Mouse (Mus musculus) urinary bladder, postnatal 36 days (tissue): ENCODE data around the gene Gamt.

ENCODE experiments used
- DNase-seq, 2 experiments: peaks; one replicate each; pipeline ENCODE4 v3.0.0; 2022; ENCODE audit warnings: low spot score in 2 of 2, mixed read lengths in 1 of 2

Gamt gene

DNA sequence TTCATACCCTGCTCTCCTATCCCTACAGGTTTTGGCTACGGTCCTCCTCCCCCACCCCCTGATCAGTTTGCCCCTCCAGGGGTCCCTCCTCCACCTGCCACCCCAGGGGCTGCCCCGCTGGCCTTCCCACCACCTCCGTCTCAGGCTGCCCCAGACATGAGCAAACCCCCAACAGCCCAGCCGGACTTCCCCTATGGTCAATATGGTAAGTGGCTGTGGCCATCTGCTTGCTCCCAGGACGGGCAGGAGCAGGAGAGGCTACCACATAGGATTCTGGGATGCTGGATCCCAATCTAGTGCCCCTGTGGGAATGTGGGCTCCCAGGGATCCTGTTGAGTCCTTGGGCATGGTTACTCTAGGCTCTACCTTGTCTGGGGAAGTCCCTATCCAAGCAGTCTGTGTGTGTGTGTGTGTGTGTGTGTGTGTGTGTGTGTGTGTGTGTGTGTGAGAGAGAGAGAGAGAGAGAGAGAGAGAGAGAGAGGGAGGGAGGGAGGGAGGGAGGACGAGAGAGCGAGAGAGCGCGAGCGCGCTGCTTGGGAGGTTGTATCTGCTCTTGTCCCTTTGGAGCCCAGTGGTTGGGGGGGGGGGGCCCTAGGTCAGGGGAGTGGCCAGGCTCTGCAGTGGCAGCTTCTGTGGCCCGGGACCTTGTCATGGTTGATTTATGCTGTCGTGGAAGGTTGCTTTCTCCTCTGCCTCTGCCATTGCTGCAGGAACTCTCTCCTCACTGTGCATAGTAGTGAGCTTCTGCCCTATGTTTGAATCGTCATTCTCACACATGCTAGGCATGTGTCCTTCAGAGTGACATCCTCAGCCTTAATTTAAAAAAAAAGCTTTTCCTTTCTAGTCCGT is 24.6 kb upstream of the Gamt start:
- DNase-seq, result no peak

GRCm38 (mm10) chr10:80282481-80283441 is 21.9 kb upstream of the Gamt start:
- DNase-seq, result no peak

- peak in 1 of 2 experiments; percentile 61 for DNase-seq
These were observed 21.1 kb upstream of the Gamt start for GRCm38 (mm10) chr10:80281921-80282371.

- DNase-seq, result no peak
These were observed 20.5 kb upstream of the Gamt start for GRCm38 (mm10) chr10:80281304-80281703.

GRCm38 (mm10) chr10:80279273-80279672 is 18.5 kb upstream of the Gamt start:
- DNase-seq, result no peak

DNA sequence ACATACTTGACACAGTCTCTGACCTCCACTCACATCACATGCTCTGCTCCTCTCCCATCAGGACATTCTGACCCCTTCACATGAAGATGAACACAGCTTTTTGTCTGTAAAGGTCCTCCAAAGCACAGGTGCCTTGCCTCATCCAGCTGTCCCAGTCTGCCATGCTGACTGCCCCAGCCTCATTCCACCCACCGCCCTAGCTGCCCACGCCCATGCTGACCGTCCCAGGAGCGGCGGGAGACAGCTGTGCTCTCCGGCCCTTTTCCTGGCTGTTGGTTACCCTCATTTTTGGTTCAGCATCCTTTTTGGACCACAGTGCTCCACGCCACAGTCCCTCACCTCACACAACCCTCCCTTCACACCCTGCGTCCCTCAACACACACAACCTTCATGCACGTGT is 17.6 kb upstream of the Gamt start:
- no peak for DNase-seq

- no peak for DNase-seq
These were observed 15.4 kb upstream of the Gamt start for GRCm38 (mm10) chr10:80276238-80276637.

GRCm38 (mm10) chr10:80273847-80274246 is 13.0 kb upstream of the Gamt start:
- DNase-seq, result no peak

- DNase-seq, result no peak
These were observed 11.2 kb upstream of the Gamt start for GRCm38 (mm10) chr10:80271870-80272585.

- no peak for DNase-seq
These were observed 10.5 kb upstream of the Gamt start for GRCm38 (mm10) chr10:80271186-80271843.

GRCm38 (mm10) chr10:80270734-80271181 is 9.9 kb upstream of the Gamt start:
- DNase-seq, result no peak

DNA sequence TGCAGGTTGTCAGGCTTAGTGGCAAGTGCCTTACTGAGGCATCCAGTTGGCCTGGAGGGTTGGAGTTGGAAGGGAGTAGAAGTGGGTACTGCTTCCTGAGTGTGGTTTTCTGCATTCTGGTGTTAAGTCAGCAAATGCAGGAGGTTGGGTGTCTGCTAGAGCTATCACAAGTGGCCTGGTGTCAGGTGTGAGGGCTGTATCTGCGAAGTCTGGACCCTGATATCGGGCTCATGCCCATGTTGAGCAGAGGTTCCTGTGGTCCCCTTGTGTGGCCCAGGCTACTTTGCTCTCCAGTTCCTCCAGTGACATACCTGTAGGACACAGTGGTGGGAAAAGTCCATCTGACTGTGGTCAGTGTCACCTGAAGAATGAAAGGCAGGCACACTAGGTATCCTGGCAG is 9.3 kb upstream of the Gamt start:
- no peak for DNase-seq

DNA sequence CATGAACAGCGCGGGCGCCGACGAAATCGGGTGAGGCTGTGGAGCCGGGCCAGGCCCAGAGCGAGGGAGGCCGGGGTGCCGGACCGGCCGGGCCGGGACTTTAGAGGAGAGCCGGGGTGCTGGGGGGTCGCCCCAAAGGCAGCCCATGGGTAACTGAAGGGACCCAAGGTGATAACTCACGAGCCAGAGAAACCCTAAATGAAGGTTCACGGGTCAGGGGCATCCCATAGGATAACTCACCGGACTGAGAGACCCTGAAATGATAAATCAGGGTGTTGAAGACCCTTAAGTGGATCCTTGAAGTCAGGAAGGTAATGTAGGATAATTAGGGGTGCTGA is 4.3 kb upstream of the Gamt start:
- DNase-seq, result no peak

DNA sequence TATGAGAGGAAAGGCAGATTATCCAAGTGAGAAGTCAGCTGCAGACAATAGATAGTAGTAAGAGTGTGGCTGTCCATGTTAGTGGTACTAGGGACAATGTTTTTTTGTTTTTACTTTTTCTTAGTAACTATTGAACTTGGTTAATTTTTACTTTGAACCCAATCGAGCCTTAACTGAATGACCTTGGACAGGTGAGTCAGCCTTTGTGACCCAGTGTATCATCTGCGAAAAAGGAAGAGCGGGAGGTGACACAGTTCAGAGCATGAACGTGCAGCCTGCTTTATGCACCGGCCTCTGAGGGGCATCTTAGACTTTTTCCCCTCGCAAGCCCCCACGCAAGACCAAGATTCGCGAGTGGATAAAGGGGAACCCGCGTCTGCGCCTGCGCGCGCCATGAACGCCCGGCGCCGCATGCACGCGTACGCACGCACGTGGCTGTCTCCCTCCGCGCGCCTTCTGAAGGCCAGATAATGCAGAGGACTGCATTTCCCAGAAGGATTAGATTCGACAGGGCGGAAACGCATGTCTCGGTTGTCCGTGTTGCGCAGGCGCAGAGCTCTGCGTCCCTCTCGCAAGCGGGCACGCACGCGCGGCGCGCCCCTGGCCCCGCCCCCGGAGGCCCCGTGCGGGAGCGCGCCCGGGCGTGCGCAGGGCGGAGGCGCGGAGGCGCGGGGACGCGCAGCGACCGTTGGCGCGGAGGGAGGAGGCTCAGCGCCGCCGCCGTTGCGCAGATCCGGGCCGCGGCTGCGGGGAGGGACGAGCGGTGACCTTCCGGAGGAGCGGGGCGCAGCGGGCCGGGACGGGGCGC is 3.7 kb upstream of the Gamt start:
- DNase-seq, result peak; percentile 96 to 98

DNA sequence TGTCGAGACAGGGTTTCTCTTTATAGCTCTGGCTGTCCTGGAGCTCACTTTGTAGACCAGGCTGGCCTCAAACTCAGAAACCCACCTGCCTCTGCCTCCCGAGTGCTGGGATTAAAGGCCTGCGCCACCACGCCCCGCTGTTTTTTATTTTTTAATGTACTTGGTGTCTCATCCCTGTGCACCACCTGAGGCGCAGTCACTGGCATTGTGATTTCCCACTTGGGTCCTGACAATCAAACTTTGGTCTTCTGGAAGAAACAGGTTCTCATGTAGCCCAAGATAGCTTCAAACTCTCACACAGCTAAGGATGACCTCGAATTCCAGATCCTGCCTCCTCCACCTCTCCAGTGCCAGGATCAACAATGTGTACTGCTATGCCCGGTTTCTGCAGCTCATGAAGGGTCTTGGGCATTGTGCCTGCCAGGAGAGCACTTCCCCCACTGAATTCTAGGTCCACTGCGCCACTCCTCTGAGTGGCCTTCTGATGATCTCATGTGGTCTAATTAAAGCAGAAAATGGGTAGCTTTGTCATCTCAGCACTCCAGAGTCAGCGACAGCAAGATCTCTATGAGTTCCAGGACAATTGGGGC is 2.1 kb upstream of the Gamt start:
- DNase-seq, result no peak

DNA sequence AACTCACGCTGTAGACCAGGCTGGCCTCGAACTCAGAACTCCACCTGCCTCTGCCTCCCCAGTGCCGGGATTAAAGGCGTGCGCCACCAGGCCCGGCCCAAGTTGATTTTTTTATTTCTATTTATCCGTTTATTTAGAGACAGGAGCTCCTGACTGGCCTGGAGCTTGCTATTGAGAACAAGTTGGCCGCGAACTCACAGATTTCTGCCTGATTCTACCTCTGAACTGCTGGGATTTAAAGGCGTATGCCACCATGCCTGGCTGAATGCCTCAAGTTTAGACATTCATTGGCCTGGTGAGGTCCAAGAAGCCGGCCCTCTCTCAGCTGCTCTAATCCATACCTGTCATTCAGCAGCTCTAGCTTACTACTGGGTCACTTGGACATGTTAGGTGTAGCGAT is 1.4 kb upstream of the Gamt start:
- no peak for DNase-seq

- DNase-seq, result peak; percentile 97 to 98
These were observed 765 bp upstream of the Gamt start for GRCm38 (mm10) chr10:80261585-80261968.

GRCm38 (mm10) chr10:80259861-80260641 is 761 bp downstream of the Gamt start:
- no peak for DNase-seq

DNA sequence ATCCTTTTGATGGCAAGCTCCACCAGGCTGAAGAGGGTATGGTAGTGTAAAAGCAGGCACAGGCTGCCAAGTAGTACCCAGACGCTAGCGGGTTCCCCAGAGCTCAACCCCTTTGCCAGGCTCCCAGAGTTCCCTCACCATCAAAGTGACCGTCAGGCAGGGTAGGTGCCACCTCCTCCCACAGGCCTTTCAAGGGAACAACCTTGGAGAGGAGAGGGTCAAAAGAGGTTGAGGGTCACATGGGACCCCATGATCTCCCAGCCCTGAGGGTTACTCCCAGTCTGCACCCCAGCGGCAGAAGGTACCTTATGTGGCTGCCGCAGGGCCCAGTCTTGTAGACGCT is 1.4 kb downstream of the Gamt start:
- DNase-seq, result no peak
